Mouse (Mus musculus) liver, embryonic 14.5 days (tissue): ENCODE results near the gene Cdk5rap3.
A peak's percentile ranks its signal among the peaks of the same experiment; 100 is the strongest.

Source experiments
- CTCF ChIP-seq: IDR thresholded peaks from 2 replicates; pipeline ENCODE4 v1.5.1; 2016; ENCODE audit warnings: antibody characterized with exemption, low read depth, control low read depth
- EP300 ChIP-seq: IDR thresholded peaks from 2 replicates; pipeline ENCODE4 v1.6.1; 2016; ENCODE audit warnings: antibody characterized with exemption, low read depth

DNA sequence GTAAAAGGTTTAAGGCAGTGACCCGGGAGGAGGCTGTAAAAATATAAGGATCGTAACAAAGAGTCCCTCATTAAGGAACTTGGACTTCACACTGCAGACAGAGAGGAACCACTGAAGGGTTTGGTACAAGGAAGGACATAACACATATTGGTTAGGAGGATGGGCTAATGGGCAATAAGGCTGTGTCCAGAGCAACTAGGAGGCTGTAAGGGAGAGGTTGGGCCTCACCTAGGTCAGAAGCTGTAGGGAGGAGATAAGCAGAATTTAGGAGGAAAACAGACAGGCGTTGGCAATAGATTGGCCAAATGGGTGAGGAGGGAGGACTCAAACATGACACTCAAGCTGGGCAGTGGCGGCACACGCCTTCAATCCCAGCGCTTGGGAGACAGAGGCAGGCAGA is 1.1 kb upstream of the Cdk5rap3 start:
- TF ChIP-seq CTCF (no peak), EP300 (peak; percentile 99)
